Mouse (Mus musculus) neural tube, embryonic 11.5 days (tissue): ENCODE results near the gene Slamf1. TPM values are rescaled to one million over a fixed set of nuclear protein-coding genes. Genes with fewer than 3 reads are reported as not detected.

Experiments used
- ATAC-seq: fragments of 200-750 bp; cut with Nextera tagmentation; 2 replicates; pipeline ENCODE4 v1.8.0; 2017; ENCODE audit warnings: moderate number of reproducible peaks, mild to moderate bottlenecking, moderate TSS enrichment, moderate library complexity; ENCODE audit not compliant: insufficient read depth, low FRiP score, low TSS enrichment
- DNase-seq: peaks from one replicate; pipeline ENCODE4 v3.0.0-alpha.2; 2015; ENCODE audit warnings: low spot score
- H3K27ac ChIP-seq: fragments of 300-500 bp; sonication (generic); 2 replicates; pipeline ENCODE4 v1.5.1; 2014; ENCODE audit warnings: low read depth, mild to moderate bottlenecking, low read length
- H3K27me3 ChIP-seq: fragments of 300-500 bp; sonication (generic); 2 replicates; pipeline ENCODE4 v1.6.1; 2014; ENCODE audit warnings: mild to moderate bottlenecking, low read length, mixed read lengths; ENCODE audit not compliant: control insufficient read depth, insufficient read depth
- H3K36me3 ChIP-seq: fragments of 300-500 bp; sonication (generic); 2 replicates; pipeline ENCODE4 v1.6.1; 2014; ENCODE audit warnings: mild to moderate bottlenecking, low read length, moderate library complexity, mixed read lengths; ENCODE audit not compliant: control insufficient read depth, insufficient read depth
- H3K4me1 ChIP-seq: fragments of 300-500 bp; sonication (generic); 2 replicates; pipeline ENCODE4 v1.6.1; 2014; ENCODE audit warnings: low read length, mixed read lengths; ENCODE audit not compliant: control insufficient read depth, insufficient read depth
- H3K4me2 ChIP-seq: fragments of 300-500 bp; sonication (generic); 2 replicates; pipeline ENCODE4 v1.6.1; 2014; ENCODE audit warnings: low read depth, mild to moderate bottlenecking, moderate library complexity
- H3K4me3 ChIP-seq: fragments of 300-500 bp; sonication (generic); 2 replicates; pipeline ENCODE4 v1.5.1; 2014; ENCODE audit warnings: low read depth, low read length
- H3K9ac ChIP-seq: fragments of 300-500 bp; sonication (generic); 2 replicates; pipeline ENCODE4 v1.6.1; 2014; ENCODE audit warnings: mild to moderate bottlenecking, low read length
- H3K9me3 ChIP-seq: fragments of 300-500 bp; sonication (generic); 2 replicates; pipeline ENCODE4 v1.6.1; 2016; ENCODE audit warnings: low read length; ENCODE audit not compliant: control insufficient read depth
- WGBS: fragments of 180-500 bp; shearing (Covaris S2); extraction: QIAGEN DNeasy Blood & Tissue Kit; methylation state at CpG from one replicate; pipeline ENCODE4 v1.1.7; 2014; 5-methylcytosine and 5-hydroxymethylcytosine counted together
- polyA plus RNA-seq: library from polyadenylated mRNA; unstranded; fragments of >200 nt; fragmentation: Nextera tagmentation; extraction: Ambion mirVana; gene quantifications from 2 replicates; pipeline ENCODE4 v1.2.1, GENCODE M21; 2014

The Slamf1 gene
- polyA plus RNA-seq, 1 experiment from 2014 or later, result 0.40 TPM

GRCm38 (mm10) chr1:171774266-171774665 is 7.3 kb downstream of the Slamf1 start:
- Histone ChIP-seq H3K9ac (no peak overlapping the region), H3K4me3 (no peak overlapping the region), H3K4me2 (no peak overlapping the region), H3K9me3 (no peaks in the 10 kb centered on the region), H3K4me1 (no peaks in the 10 kb centered on the region), H3K36me3 (no peaks in the 10 kb centered on the region), H3K27ac (no peak overlapping the region), H3K27me3 (no peaks in the 10 kb centered on the region)
- ATAC-seq (no peak), DNase-seq (no peak)
- WGBS, result 84% methylated on average over 5 of the region's 5 CpGs

- 71% methylated on average over 11 of the region's 11 CpGs for WGBS
- no peak overlapping the region for H3K4me2 ChIP-seq
- H3K4me1 ChIP-seq, result no peaks in the 10 kb centered on the region
- no peaks in the 10 kb centered on the region for H3K27me3 ChIP-seq
- no peak overlapping the region for H3K4me3 ChIP-seq
- no peak overlapping the region for H3K27ac ChIP-seq
- no peaks in the 10 kb centered on the region for H3K36me3 ChIP-seq
- no peak overlapping the region for H3K9ac ChIP-seq
- DNase-seq, result no peak
- no peak for ATAC-seq
- H3K9me3 ChIP-seq, result no peaks in the 10 kb centered on the region
Observed at GRCm38 (mm10) chr1:171774678-171775077, 7.8 kb downstream of the Slamf1 start.

- Histone ChIP-seq H3K4me2 (no peak overlapping the region), H3K9me3 (no peaks in the 10 kb centered on the region), H3K27ac (no peak overlapping the region), H3K27me3 (no peaks in the 10 kb centered on the region), H3K4me1 (no peaks in the 10 kb centered on the region), H3K36me3 (no peaks in the 10 kb centered on the region), H3K4me3 (no peak overlapping the region), H3K9ac (no peak overlapping the region)
- WGBS, result 83% methylated on average over 4 of the region's 4 CpGs
- DNase-seq, result no peak
- ATAC-seq, result no peak
Observed at GRCm38 (mm10) chr1:171775781-171776180, 8.9 kb downstream of the Slamf1 start.

- H3K36me3 ChIP-seq, result no peaks in the 10 kb centered on the region
Observed at GRCm38 (mm10) chr1:171777026-171777425, 10.1 kb downstream of the Slamf1 start.

GRCm38 (mm10) chr1:171782287-171782915 is 15.5 kb downstream of the Slamf1 start:
- no peak overlapping the region for H3K4me2 ChIP-seq
- H3K36me3 ChIP-seq, result no peaks in the 10 kb centered on the region
- ATAC-seq (no peak), DNase-seq (no peak)
- H3K4me3 ChIP-seq, result no peak overlapping the region
- no peak overlapping the region for H3K9ac ChIP-seq
- H3K27ac ChIP-seq, result no peak overlapping the region
- H3K9me3 ChIP-seq, result no peaks in the 10 kb centered on the region
- 87% methylated on average over 5 of the region's 5 CpGs for WGBS
- H3K27me3 ChIP-seq, result no peaks in the 10 kb centered on the region
- H3K4me1 ChIP-seq, result no peaks in the 10 kb centered on the region

More at GRCm38 (mm10) chr1:171777026-171777425, 10.1 kb downstream of the Slamf1 start:
- H3K27me3 ChIP-seq, result no peaks in the 10 kb centered on the region
- no peak overlapping the region for H3K27ac ChIP-seq
- DNase-seq, result no peak
- no peaks in the 10 kb centered on the region for H3K9me3 ChIP-seq
- 84% methylated on average over 7 of the region's 7 CpGs for WGBS
- ATAC-seq, result no peak
- H3K4me2 ChIP-seq, result no peak overlapping the region
- no peaks in the 10 kb centered on the region for H3K4me1 ChIP-seq
- no peak overlapping the region for H3K9ac ChIP-seq
- no peak overlapping the region for H3K4me3 ChIP-seq

GRCm38 (mm10) chr1:171785871-171786270 is 18.9 kb downstream of the Slamf1 start:
- no peaks in the 10 kb centered on the region for H3K4me1 ChIP-seq
- no peak overlapping the region for H3K4me3 ChIP-seq
- no peaks in the 10 kb centered on the region for H3K36me3 ChIP-seq
- ATAC-seq (no peak), DNase-seq (no peak)
- no peaks in the 10 kb centered on the region for H3K27me3 ChIP-seq
- whole genome bisulfite sequencing, result 95% methylated on average over 1 of the region's 1 CpGs
- H3K27ac ChIP-seq, result no peak overlapping the region
- no peaks in the 10 kb centered on the region for H3K9me3 ChIP-seq
- no peak overlapping the region for H3K9ac ChIP-seq
- no peak overlapping the region for H3K4me2 ChIP-seq

- DNase-seq (no peak), ATAC-seq (no peak)
- Histone ChIP-seq H3K4me3 (no peak overlapping the region), H3K4me2 (no peak overlapping the region), H3K9ac (no peak overlapping the region), H3K27ac (no peak overlapping the region), H3K36me3 (no peaks in the 10 kb centered on the region), H3K27me3 (no peaks in the 10 kb centered on the region), H3K4me1 (no peaks in the 10 kb centered on the region), H3K9me3 (no peaks in the 10 kb centered on the region)
- WGBS, result 76% methylated on average over 6 of the region's 6 CpGs
Observed at GRCm38 (mm10) chr1:171787281-171788015, 20.5 kb downstream of the Slamf1 start.

GRCm38 (mm10) chr1:171788461-171789283 is 21.7 kb downstream of the Slamf1 start:
- H3K27me3 ChIP-seq, result no peaks in the 10 kb centered on the region
- 91% methylated on average over 12 of the region's 12 CpGs for WGBS

More at GRCm38 (mm10) chr1:171788461-171789283, 21.7 kb downstream of the Slamf1 start:
- Histone ChIP-seq H3K4me3 (no peak overlapping the region), H3K4me1 (no peaks in the 10 kb centered on the region), H3K9ac (no peak overlapping the region), H3K36me3 (no peaks in the 10 kb centered on the region), H3K9me3 (no peaks in the 10 kb centered on the region), H3K27ac (no peak overlapping the region), H3K4me2 (no peak overlapping the region)
- no peak for ATAC-seq
- DNase-seq, result no peak
